Mouse (Mus musculus): Measurements from ENCODE around the gene Nt5c3b. TPM values are rescaled to one million over a fixed set of nuclear protein-coding genes. Genes with fewer than 3 reads are reported as not detected.
A peak's percentile ranks its signal among the peaks of the same experiment; 100 is the strongest.

The Nt5c3b gene
- polyA plus RNA-seq, 1 experiment from 2014 or later = 90.2 TPM

DNA sequence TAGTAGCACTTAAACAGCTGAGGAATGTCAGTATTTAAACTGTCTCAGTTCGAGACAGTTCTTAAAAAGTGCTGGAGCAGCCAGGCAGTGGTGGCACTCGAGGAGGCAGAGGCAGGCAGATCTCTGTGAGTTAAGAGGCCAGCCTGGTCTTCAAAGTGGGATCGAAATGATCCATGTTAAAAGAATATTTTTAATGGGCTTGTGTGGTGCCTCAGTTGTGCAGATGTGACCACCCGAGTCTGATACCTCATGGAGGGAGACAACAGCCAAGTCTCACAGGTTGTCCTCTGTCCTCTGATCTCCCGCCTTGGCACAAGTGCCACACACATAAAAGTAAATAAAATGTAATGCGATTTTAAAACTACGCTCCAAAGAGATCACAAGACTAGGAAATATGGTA, 43.1 kb downstream of the Nt5c3b start:
- Histone ChIP-seq H3K4me1 (replicated peaks) (peaks cover 75% of the 10 kb centered on the region), H3K36me3 (no peaks in the 10 kb centered on the region), H3K4me2 (no peak overlapping the region), H3K27me3 (no peaks in the 10 kb centered on the region), H3K9ac (no peak overlapping the region), H3K9me3 (replicated peaks) (no peaks in the 10 kb centered on the region), H3K27ac (no peak overlapping the region), H3K4me3 (no peak overlapping the region)
- no peak for ATAC-seq (replicated peaks; ENCODE audit: insufficient number of reproducible peaks, insufficient read depth, low FRiP score, low read depth)
- WGBS = 91% methylated on average over 7 of the region's 7 CpGs

DNA sequence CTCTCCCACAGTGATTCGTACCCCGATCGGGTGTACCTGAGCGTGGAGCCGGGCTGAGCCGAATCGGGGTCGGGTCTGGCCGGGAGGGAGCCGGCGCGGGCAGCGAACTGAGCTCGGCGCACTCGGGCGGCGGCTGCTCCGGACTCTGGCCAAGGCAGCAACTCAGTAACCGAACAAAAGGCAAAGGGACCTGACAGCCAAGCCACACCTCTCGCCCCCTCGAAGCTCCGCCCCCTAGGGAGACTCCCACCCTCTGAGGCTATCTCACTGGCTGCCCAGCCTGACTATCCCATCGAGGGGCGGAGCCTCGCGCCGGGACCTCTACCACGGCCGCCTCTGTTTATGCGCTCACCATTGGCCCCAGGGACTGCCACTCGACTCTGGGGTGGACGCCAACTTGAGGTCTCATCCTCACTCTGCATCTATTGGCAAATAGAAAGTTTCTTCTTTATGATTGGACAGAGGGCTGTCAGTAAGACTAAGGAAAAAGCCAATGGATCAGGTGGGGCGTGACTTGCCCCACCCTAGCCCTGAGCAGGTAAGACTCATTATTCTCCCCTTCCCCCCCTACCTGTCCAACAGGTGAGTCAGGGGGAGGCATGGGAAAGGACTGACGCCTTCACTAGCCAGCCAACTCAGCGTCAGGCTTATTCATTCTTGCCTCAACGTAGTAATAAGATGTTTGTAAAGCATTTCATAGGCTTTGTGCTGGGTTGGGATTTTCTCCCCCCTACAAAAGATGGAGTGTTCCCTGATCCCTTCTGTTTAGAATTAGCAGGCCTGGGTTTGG, 43.8 kb downstream of the Nt5c3b start, which contains the start of gene Jup:
Gene Jup (minus strand): TSS at position 164 of the 790 bp plus-strand sequence.
- Histone ChIP-seq H3K9ac (peak within 1 kb of the TSS; percentile 86), H3K27me3 (no peaks in the 10 kb centered on the region), H3K4me2 (peak within 1 kb of the TSS; percentile 81), H3K4me1 (replicated peaks) (peaks cover 76% of the 10 kb centered on the region), H3K4me3 (peak within 1 kb of the TSS; percentile 73), H3K9me3 (replicated peaks) (no peaks in the 10 kb centered on the region), H3K27ac (peak within 1 kb of the TSS; percentile 87), H3K36me3 (no peaks in the 10 kb centered on the region)
- ATAC-seq (replicated peaks; ENCODE audit: insufficient number of reproducible peaks, insufficient read depth, low FRiP score, low read depth) = peak; percentile 96
- WGBS = 2% methylated on average over 37 of the region's 37 CpGs

DNA sequence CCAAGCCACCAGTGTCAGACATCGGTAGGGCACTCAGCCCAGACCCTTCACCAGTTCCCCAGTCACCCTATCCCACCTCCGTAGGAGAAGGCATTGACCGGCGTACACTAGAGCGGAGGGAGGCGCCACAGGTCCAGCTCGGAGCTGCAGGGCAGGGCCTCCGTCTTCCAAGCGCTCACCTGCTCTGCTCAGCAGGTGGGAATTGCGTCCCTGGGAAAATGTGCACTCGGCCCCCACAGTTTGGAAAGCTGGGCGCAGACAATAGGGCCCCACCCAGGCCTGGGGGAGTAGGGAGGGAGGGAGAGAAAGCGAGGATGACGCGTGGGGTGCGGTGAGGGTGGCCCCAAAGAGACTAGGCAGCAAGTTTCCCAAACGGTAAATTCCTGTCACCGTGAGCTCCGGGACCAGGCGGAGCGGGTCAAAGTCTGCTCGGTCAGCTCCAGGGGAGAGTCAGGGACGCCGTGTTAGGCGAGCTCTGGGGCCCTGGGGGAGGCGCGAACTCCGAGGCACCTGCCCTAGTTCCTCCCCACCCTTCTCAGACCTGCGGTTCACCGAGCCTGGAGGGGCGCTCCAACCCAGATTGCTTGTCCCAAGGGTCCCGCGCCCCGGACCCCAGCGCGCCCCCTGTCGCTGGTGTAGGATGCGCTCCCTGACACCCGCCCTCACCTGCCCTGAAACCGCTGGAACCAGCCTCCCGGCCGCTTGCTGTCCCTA, 44.6 kb downstream of the Nt5c3b start:
- WGBS = 1% methylated on average over 42 of the region's 42 CpGs
- Histone ChIP-seq H3K9ac (peak overlapping the region; percentile 86), H3K9me3 (replicated peaks) (no peaks in the 10 kb centered on the region), H3K36me3 (no peaks in the 10 kb centered on the region), H3K4me1 (replicated peaks) (peaks cover 76% of the 10 kb centered on the region), H3K4me3 (peak overlapping the region; percentile 73), H3K27me3 (no peaks in the 10 kb centered on the region), H3K4me2 (peak overlapping the region; percentile 81), H3K27ac (peak overlapping the region; percentile 87)
- peak; percentile 26 for ATAC-seq (replicated peaks; ENCODE audit: insufficient number of reproducible peaks, insufficient read depth, low FRiP score, low read depth)

DNA sequence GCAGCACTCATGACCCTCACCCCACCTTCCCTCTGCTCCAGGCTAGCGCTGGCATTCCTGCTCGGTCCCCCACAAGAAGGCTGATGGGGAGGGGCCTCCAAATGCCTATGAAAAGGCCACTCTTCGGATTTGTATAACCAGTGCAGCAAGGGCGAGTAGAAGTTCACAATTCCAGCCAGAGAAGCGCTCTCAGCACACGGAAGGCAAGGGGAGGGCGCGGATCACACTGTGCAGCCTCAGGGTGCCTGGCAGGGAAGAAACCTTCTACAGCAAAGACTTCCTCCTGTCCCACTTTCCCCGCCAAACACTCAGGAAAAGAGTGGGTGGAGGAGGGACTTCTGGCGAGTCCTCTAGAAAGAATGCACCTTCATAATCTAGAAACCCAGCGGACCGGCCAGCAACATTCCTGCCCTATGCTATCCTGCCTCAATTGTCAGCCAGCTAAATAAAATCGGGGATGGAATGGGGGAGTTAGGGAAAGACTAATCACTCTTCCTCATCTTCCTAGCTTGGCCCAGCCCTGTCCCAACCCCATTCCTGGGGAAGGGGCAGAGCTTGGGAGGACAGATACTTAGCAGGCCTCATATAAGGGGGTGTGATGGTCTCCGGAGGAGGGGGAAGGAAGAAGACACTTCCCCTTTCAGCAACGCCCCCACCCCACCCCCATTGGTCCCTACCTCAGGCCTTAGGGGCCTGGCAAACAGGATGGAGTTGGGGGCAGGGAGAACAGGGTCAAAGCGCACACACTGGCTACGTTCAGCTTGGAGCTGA, 45.6 kb downstream of the Nt5c3b start:
- peaks cover 76% of the 10 kb centered on the region for H3K4me1 ChIP-seq (replicated peaks)
- ATAC-seq (replicated peaks; ENCODE audit: insufficient number of reproducible peaks, insufficient read depth, low FRiP score, low read depth) = no peak; the same call in 1 of the 2 replicates
- H3K27ac ChIP-seq = peak overlapping the region; percentile 87
- H3K9ac ChIP-seq = peak overlapping the region; percentile 86
- H3K4me3 ChIP-seq = peak overlapping the region; percentile 73
- no peaks in the 10 kb centered on the region for H3K36me3 ChIP-seq
- peak overlapping the region; percentile 81 for H3K4me2 ChIP-seq
- H3K27me3 ChIP-seq = no peaks in the 10 kb centered on the region
- WGBS = 8% methylated on average over 17 of the region's 17 CpGs
- no peaks in the 10 kb centered on the region for H3K9me3 ChIP-seq (replicated peaks)

DNA sequence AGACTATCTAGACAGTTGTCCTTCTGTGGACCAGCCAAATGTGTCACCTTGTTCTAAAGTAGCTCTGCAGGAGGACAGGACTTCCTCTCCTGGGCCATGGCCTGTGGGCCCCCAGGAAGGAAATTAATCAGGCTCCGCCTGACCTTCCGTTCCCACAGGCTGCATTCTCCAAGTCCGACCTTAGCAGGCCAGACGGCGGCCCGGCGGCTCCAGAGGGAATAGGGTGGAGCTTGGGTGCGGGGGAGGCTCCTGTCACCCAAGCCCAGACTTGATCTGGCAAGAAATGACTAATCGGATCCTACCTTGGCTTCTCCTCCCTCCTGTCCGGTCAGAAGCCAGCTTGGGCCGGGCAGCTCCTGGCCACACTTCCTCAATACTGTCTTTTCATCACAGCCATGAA, 46.4 kb downstream of the Nt5c3b start:
- no peaks in the 10 kb centered on the region for H3K9me3 ChIP-seq (replicated peaks)

DNA sequence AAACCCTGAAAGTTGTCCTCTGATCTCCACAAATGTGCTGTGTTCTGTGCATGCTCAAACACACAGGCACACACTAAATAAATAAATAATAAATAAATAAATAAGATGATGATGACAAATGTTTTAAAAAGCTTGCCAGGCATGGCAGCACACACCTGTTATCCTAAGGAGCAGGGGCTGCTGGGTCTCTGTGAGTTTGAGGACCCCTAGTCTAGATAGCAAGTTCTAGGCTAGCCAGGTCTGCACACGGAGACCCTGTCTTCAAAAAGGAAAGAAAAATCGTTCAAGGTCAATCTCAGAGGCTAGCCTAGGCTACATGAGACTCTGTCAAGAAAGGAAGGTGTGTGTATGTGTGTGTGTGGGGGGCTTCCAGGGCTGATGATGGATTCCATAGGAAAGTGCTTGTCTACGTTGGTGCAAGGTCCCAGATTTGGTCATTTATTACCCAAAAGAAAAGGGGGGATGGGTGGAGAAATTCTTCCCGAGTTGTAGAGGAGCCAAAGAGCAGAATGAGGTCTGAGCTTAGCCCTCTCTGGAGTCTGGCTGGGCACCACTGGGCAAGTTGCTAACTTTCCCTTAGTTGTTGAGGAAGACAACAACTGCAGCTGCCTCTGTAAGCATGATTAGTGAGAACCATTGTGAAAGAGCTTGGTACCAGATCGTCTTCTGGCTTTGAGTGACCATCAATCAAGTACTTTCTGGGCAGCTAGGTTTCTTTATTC, 47.1 kb downstream of the Nt5c3b start:
- no peaks in the 10 kb centered on the region for H3K9me3 ChIP-seq (replicated peaks)
- 53% methylated on average over 5 of the region's 5 CpGs for WGBS
- peak overlapping the region; percentile 86 for H3K9ac ChIP-seq
- peak overlapping the region; percentile 73 for H3K4me3 ChIP-seq
- H3K27ac ChIP-seq = peak overlapping the region; percentile 87
- H3K4me1 ChIP-seq (replicated peaks) = peaks cover 76% of the 10 kb centered on the region
- ATAC-seq (replicated peaks; ENCODE audit: insufficient number of reproducible peaks, insufficient read depth, low FRiP score, low read depth) = no peak
- H3K36me3 ChIP-seq = no peaks in the 10 kb centered on the region
- H3K27me3 ChIP-seq = no peaks in the 10 kb centered on the region
- peak overlapping the region; percentile 81 for H3K4me2 ChIP-seq

More for the DNA sequence above, 46.4 kb downstream of the Nt5c3b start:
- peak overlapping the region; percentile 86 for H3K9ac ChIP-seq
- H3K27ac ChIP-seq = peak overlapping the region; percentile 87
- peak overlapping the region; percentile 81 for H3K4me2 ChIP-seq
- H3K4me3 ChIP-seq = peak overlapping the region; percentile 73
- ATAC-seq (replicated peaks; ENCODE audit: insufficient number of reproducible peaks, insufficient read depth, low FRiP score, low read depth) = no peak
- no peaks in the 10 kb centered on the region for H3K36me3 ChIP-seq
- 10% methylated on average over 11 of the region's 11 CpGs for WGBS
- H3K4me1 ChIP-seq (replicated peaks) = peaks cover 76% of the 10 kb centered on the region
- no peaks in the 10 kb centered on the region for H3K27me3 ChIP-seq

DNA sequence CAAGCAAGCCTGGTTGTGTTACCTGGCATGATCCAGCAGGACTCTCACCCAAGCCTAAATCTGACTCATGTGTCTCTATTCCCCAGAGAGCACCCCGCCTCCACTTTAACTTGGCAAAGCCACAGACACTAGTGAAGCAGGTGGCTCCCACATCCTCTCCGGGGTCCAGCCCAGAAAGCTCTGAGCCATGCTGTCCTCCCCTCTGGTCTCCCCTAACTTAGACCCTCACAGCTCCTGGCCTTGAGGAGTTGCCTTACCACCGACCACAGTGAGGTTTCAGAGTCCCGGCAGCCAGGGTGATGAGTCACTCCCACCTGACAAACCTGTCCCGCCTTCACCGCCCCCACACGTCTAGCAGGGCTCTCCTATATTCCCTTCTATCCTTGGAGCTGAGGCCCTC, 47.9 kb downstream of the Nt5c3b start:
- Histone ChIP-seq H3K9ac (no peak overlapping the region), H3K36me3 (no peaks in the 10 kb centered on the region), H3K4me2 (peak overlapping the region; percentile 19), H3K4me1 (replicated peaks) (peaks cover 81% of the 10 kb centered on the region), H3K9me3 (replicated peaks) (no peaks in the 10 kb centered on the region), H3K4me3 (peak overlapping the region; percentile 6; the same call in 1 of the 2 replicates), H3K27me3 (no peaks in the 10 kb centered on the region), H3K27ac (no peak overlapping the region)
- 46% methylated on average over 7 of the region's 7 CpGs for WGBS
- ATAC-seq (replicated peaks; ENCODE audit: insufficient number of reproducible peaks, insufficient read depth, low FRiP score, low read depth) = no peak

DNA sequence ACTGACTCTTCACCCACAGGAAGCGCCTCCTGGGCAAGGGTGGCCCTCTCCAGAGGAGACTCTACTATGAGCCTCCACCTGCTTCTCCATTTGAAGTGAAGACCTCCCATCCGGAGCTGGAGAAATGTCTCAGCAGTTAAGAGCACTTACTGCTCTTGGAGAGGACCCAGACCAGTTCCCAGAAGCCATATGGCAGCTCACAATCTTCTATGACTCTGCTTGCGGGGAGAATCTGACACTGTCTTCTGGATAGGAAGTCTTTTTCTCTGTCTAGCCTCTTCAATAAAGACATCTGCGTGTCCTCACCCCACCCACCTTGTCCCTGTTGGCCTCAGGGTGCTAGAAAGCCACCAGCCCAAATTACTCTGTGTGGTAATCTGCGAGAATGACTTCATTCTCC, 48.6 kb downstream of the Nt5c3b start:
- H3K9ac ChIP-seq = no peak overlapping the region
- H3K9me3 ChIP-seq (replicated peaks) = no peaks in the 10 kb centered on the region
- no peak overlapping the region for H3K4me3 ChIP-seq
- H3K27me3 ChIP-seq = no peaks in the 10 kb centered on the region
- peaks cover 86% of the 10 kb centered on the region for H3K4me1 ChIP-seq (replicated peaks)
- ATAC-seq (replicated peaks; ENCODE audit: insufficient number of reproducible peaks, insufficient read depth, low FRiP score, low read depth) = no peak
- H3K27ac ChIP-seq = peak overlapping the region; percentile 32; the same call in 1 of the 2 replicates
- no peaks in the 10 kb centered on the region for H3K36me3 ChIP-seq
- H3K4me2 ChIP-seq = 0 out of 2 replicates have a peak overlapping the region, but pooled peaks have one; percentile 19
- WGBS = 73% methylated on average over 5 of the region's 5 CpGs

DNA sequence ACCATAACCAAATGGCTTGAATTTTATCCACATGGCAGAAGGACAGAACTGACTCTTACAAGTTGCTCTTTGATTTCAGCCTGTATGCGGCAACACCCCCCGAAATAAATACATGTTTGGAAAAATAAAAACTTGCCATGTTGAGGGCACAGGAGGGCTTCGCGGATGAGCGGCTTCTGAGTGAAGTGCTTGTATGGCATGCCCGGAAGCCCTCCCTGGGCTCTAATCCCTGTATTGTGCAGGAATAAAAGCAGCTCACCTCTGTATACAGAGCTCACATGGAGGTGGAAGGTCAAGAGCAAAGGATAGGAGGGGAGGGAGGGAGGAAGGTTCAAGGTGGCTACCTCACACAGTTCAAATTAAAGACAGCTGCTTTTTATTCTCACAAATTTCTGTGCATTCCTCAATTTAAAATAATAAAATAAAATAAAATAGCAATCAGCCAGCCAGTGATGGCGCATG, 49.7 kb downstream of the Nt5c3b start:
- Histone ChIP-seq H3K4me3 (no peak overlapping the region), H3K4me2 (no peak overlapping the region), H3K27me3 (no peaks in the 10 kb centered on the region), H3K9ac (no peak overlapping the region), H3K36me3 (no peaks in the 10 kb centered on the region), H3K4me1 (replicated peaks) (peaks cover 96% of the 10 kb centered on the region), H3K9me3 (replicated peaks) (no peaks in the 10 kb centered on the region), H3K27ac (peak overlapping the region; percentile 88)
- WGBS = 93% methylated on average over 7 of the region's 7 CpGs
- ATAC-seq (replicated peaks; ENCODE audit: insufficient number of reproducible peaks, insufficient read depth, low FRiP score, low read depth) = no peak

DNA sequence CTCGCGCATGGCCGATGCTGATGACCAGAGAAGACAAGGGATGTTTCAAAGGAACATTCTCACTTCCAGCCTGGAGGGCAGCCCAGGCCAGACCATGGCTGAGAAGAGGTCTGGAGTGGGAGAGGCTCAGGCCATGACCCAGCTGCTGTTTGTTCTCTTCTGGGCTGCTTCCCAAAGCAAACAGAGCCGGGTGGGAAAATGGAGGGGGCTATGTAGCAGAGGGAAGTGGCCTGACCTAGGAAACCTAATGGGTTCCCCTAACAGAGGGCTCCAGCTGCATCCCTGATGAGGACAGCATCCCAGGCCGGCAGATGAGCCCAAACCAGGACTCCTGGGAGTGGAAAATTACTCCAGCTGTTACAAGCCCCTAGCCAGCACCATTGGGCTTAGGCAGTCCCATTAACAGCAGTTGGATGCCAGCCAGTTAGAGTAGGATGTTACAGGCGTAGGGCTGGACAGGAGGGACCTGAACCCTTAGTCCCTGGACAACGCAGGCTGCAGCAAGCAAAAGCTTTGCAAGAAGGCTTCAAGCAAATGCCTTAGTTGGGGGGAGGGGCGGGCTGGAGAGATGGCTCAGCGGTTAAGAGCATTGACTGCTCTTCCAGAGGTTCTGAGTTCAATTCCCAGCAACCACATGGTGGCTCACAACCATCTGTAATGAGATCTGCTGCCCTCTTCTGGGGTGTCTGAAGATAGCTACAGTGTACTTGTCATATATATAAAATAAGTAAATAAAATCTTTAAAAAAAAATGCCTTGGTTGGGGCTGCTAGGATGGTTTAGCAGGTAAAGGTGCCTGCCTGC, 50.3 kb downstream of the Nt5c3b start:
- ATAC-seq (replicated peaks; ENCODE audit: insufficient number of reproducible peaks, insufficient read depth, low FRiP score, low read depth) = peak; percentile 50
- Histone ChIP-seq H3K9me3 (replicated peaks) (no peaks in the 10 kb centered on the region), H3K36me3 (no peaks in the 10 kb centered on the region; the same call in 1 of the 2 replicates), H3K9ac (peak overlapping the region; percentile 32; the same call in 1 of the 2 replicates), H3K27me3 (no peaks in the 10 kb centered on the region), H3K27ac (peak overlapping the region; percentile 88), H3K4me3 (peak overlapping the region; percentile 9; the same call in 1 of the 2 replicates), H3K4me1 (replicated peaks) (peaks cover 99% of the 10 kb centered on the region), H3K4me2 (peak overlapping the region; percentile 48)
- WGBS = 38% methylated on average over 9 of the region's 9 CpGs

Data from heart, embryonic 15.5 days (tissue).